ENCODE assay signal across 8 mouse cellular contexts in the genomic region with DNA sequence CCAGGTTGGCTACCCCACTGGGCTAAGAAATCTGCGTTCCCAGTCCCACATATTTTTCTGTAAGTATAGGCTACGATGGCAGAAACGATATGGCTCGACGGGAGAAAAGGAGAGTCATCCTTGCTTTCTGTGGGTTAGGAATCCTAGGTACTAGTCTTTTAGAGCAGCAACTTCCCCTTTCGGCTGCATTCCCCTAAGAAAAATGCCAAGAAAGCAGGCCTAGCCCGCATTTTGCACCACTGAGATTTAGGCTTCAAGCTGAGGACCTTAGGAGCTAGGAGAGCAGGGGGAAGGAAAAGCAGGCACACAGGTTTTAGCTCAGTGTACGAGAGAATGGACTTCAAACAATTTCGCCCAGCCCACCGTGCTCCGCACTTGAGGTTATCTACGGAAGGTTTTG. TPM values are rescaled to one million over a fixed set of nuclear protein-coding genes. Genes with fewer than 3 reads are reported as not detected.
DNase-seq lines count a peak whose midpoint lies in the region; ATAC-seq and TF ChIP-seq lines count a peak whose summit lies in the region.

No protein-coding gene starts in this region.

- DNase-seq in limb, embryonic 11.5 days (ENCODE audit: low spot score) = peak; percentile 21
- no peak for DNase-seq in left cerebral cortex, adult 9 months (ENCODE audit: low spot score in 2 of 2)

- H3K79me2 ChIP-seq in C2C12 (ENCODE audit: control insufficient read depth, insufficient read depth) (peaks cover 32% of the 10 kb centered on the region), myocyte (ENCODE audit: control insufficient read depth, insufficient read depth) (peaks cover 31% of the 10 kb centered on the region)

- H3K27me3 ChIP-seq in erythroblast, embryonic 14.5 days (ENCODE audit: control insufficient read depth) = no peaks in the 10 kb centered on the region
- H3K27me3 ChIP-seq in C2C12 (ENCODE audit: control insufficient read depth, insufficient read depth, insufficient read length) = no peaks in the 10 kb centered on the region
- no peaks in the 10 kb centered on the region for H3K27me3 ChIP-seq in embryonic facial prominence, embryonic 15.5 days
- no peaks in the 10 kb centered on the region for H3K27me3 ChIP-seq in limb, embryonic 11.5 days (ENCODE audit: control insufficient read depth, insufficient read depth, low read length)
- H3K27me3 ChIP-seq in myocyte (ENCODE audit: control insufficient read depth, insufficient read depth, insufficient read length) = no peaks in the 10 kb centered on the region

- peaks cover 26% of the 10 kb centered on the region for H3K36me3 ChIP-seq in erythroblast, embryonic 14.5 days (ENCODE audit: control insufficient read depth)
- H3K36me3 ChIP-seq in C2C12 (ENCODE audit: control insufficient read depth, insufficient read depth) (peaks cover 12% of the 10 kb centered on the region), myocyte (ENCODE audit: control insufficient read depth, insufficient read depth) (no peaks in the 10 kb centered on the region)
- H3K36me3 ChIP-seq in embryonic facial prominence, embryonic 15.5 days = no peaks in the 10 kb centered on the region
- no peaks in the 10 kb centered on the region; the same call in 1 of the 2 replicates for H3K36me3 ChIP-seq in limb, embryonic 11.5 days (ENCODE audit: control insufficient read depth, insufficient read depth, low read length)

- H3K27ac ChIP-seq in embryonic facial prominence, embryonic 15.5 days (replicated peaks) = peak overlapping the region; percentile 97
- no peak overlapping the region; the same call in 1 of the 2 replicates for H3K27ac ChIP-seq in limb, embryonic 11.5 days (replicated peaks; ENCODE audit: low read depth, low read length)

- WGBS in embryonic facial prominence, embryonic 15.5 days = 26% methylated on average over 12 of the region's 12 CpGs
- 27% methylated on average over 12 of the region's 12 CpGs for WGBS in limb, embryonic 11.5 days

- no peak for ATAC-seq in erythroblast, adult 5-6 weeks (replicated peaks; ENCODE audit: low FRiP score, poor library complexity, severe bottlenecking)
- ATAC-seq in embryonic facial prominence, embryonic 15.5 days (ENCODE audit: insufficient number of reproducible peaks, low FRiP score, low TSS enrichment, low read depth) = no peak
- ATAC-seq in limb, embryonic 11.5 days (ENCODE audit: insufficient number of reproducible peaks, low FRiP score, low TSS enrichment, low read depth) = no peak
- no peak for ATAC-seq in monocyte, adult 5-6 weeks (replicated peaks; ENCODE audit: insufficient number of reproducible peaks, low FRiP score, low TSS enrichment, poor library complexity, severe bottlenecking)

- H3K4me1 ChIP-seq in erythroblast, embryonic 14.5 days (ENCODE audit: control insufficient read depth) = peaks cover 19% of the 10 kb centered on the region
- H3K4me1 ChIP-seq in embryonic facial prominence, embryonic 15.5 days = no peaks in the 10 kb centered on the region
- H3K4me1 ChIP-seq in limb, embryonic 11.5 days (ENCODE audit: control insufficient read depth, insufficient read depth, low read length) = no peaks in the 10 kb centered on the region

- no peak for TF ChIP-seq CTCF in C2C12 (IDR thresholded peaks at IDR 0.05; ENCODE audit: control insufficient read depth, insufficient read depth, insufficient read length)

- H3K4me2 ChIP-seq in embryonic facial prominence, embryonic 15.5 days (replicated peaks) = peak overlapping the region; percentile 46
- peak overlapping the region; percentile 49 for H3K4me2 ChIP-seq in limb, embryonic 11.5 days (ENCODE audit: low read depth, severe bottlenecking)
- peak overlapping the region; percentile 70 for H3K4me2 ChIP-seq in myocyte (ENCODE audit: low read depth)

- H3K4me3 ChIP-seq in erythroblast, embryonic 14.5 days (replicated peaks) = peak overlapping the region; percentile 80
- H3K4me3 ChIP-seq in C2C12 (ENCODE audit: insufficient read depth, poor library complexity, severe bottlenecking) = peak overlapping the region; percentile 42
- H3K4me3 ChIP-seq in embryonic facial prominence, embryonic 15.5 days (replicated peaks) = peak overlapping the region; percentile 54
- H3K4me3 ChIP-seq in limb, embryonic 11.5 days (ENCODE audit: low read depth, low read length) = peak overlapping the region; percentile 49
- peak overlapping the region; percentile 50 for H3K4me3 ChIP-seq in myocyte

- no peak for TF ChIP-seq POLR2A in myocyte (IDR thresholded peaks at IDR 0.05; ENCODE audit: insufficient read length, low read depth)

- H3K79me3 ChIP-seq in C2C12 (ENCODE audit: low read depth) = peaks cover 21% of the 10 kb centered on the region

- peak overlapping the region; percentile 12; the same call in 1 of the 2 replicates for H3K9ac ChIP-seq in embryonic facial prominence, embryonic 15.5 days
- peak overlapping the region; percentile 87 for H3K9ac ChIP-seq in limb, embryonic 11.5 days (ENCODE audit: low read length)

- peaks cover 2% of the 10 kb centered on the region; the same call in 1 of the 2 replicates for H3K9me3 ChIP-seq in erythroblast, embryonic 14.5 days (ENCODE audit: control insufficient read depth, low read length)
- H3K9me3 ChIP-seq in embryonic facial prominence, embryonic 15.5 days (replicated peaks) = no peaks in the 10 kb centered on the region
- H3K9me3 ChIP-seq in limb, embryonic 11.5 days (ENCODE audit: control insufficient read depth, low read length) = no peaks in the 10 kb centered on the region

- H3ac ChIP-seq in C2C12 (ENCODE audit: control insufficient read depth, insufficient read length, low read depth) (peak overlapping the region; percentile 35), myocyte (ENCODE audit: control insufficient read depth, insufficient read length) (no peak overlapping the region)

TF ChIP-seq in C2C12, 6 proteins besides CTCF, POLR2A, EP300 and RAD21:
- TF ChIP-seq FOSL1 (IDR thresholded peaks at IDR 0.05; ENCODE audit: insufficient read depth, low read length, poor library complexity, severe bottlenecking) (no peak), CEBPB (IDR thresholded peaks at IDR 0.05; ENCODE audit: low read depth) (no peak), MYOG (IDR thresholded peaks at IDR 0.05; ENCODE audit: control insufficient read depth, extremely low read depth, insufficient read length) (no peak), MAX (IDR thresholded peaks at IDR 0.05) (no peak)

TF ChIP-seq in myocyte, 11 proteins besides CTCF, POLR2A, EP300 and RAD21:
- TF ChIP-seq REST (IDR thresholded peaks at IDR 0.05; ENCODE audit: insufficient read depth, insufficient read length) (no peak), USF1 (IDR thresholded peaks at IDR 0.05; ENCODE audit: low read depth) (no peak), TCF3 (IDR thresholded peaks at IDR 0.05; ENCODE audit: insufficient read length, low read depth) (no peak), E2F4 (IDR thresholded peaks at IDR 0.05; ENCODE audit: insufficient read depth) (no peak), SRF (IDR thresholded peaks at IDR 0.05; ENCODE audit: control insufficient read depth, insufficient read length, low read depth) (no peak), MYOG (IDR thresholded peaks at IDR 0.05; ENCODE audit: control insufficient read depth in 1 of 3, insufficient read depth in 1 of 3, insufficient read length in 2 of 3, low read depth in 2 of 3) (no peak), TCF12 (IDR thresholded peaks at IDR 0.05; ENCODE audit: insufficient read depth, poor library complexity, severe bottlenecking) (no peak), CEBPB (IDR thresholded peaks at IDR 0.05; ENCODE audit: insufficient read depth, poor library complexity, severe bottlenecking) (no peak), POLR2AphosphoS2 (IDR thresholded peaks at IDR 0.05; ENCODE audit: insufficient read length, low read depth) (no peak), MAX (IDR thresholded peaks at IDR 0.05; ENCODE audit: low read depth) (no peak)

RNA-seq across cellular contexts. Expression of a gene that starts 0.9 kb away (rescaled TPM):
- 0.02 and 0.06 TPM in 2 replicates for polyA plus RNA-seq in erythroblast, embryonic 14.5 days (2012)
- total RNA-seq in erythroblast, adult 5-6 weeks (2015; ENCODE audit: low replicate concordance) = 10.4 and 11.5 TPM in 2 replicates
- total RNA-seq in erythroblast, adult 5-6 weeks (2017; ENCODE audit: low replicate concordance) = 7.0 and 13.1 TPM in 2 replicates
- polyA plus RNA-seq in C2C12 (2012; fragmentation: generic; extraction: Trizol) (6.9 TPM), myocyte (2012; fragmentation: generic; extraction: Trizol) (8.3 TPM)
- polyA plus RNA-seq in embryonic facial prominence, embryonic 15.5 days (2015; fragmentation: Nextera tagmentation; extraction: Ambion mirVana) = 25.6 and 26.1 TPM in 2 replicates
- polyA plus RNA-seq in limb, embryonic 11.5 days (2014; fragmentation: Nextera tagmentation; extraction: Ambion mirVana) = 45.8 and 47.7 TPM in 2 replicates
- total RNA-seq in monocyte, adult 5-6 weeks (2017) = 59.8 to 67.6 TPM (median 66.7 TPM) in 3 replicates
